In the genomic region with DNA sequence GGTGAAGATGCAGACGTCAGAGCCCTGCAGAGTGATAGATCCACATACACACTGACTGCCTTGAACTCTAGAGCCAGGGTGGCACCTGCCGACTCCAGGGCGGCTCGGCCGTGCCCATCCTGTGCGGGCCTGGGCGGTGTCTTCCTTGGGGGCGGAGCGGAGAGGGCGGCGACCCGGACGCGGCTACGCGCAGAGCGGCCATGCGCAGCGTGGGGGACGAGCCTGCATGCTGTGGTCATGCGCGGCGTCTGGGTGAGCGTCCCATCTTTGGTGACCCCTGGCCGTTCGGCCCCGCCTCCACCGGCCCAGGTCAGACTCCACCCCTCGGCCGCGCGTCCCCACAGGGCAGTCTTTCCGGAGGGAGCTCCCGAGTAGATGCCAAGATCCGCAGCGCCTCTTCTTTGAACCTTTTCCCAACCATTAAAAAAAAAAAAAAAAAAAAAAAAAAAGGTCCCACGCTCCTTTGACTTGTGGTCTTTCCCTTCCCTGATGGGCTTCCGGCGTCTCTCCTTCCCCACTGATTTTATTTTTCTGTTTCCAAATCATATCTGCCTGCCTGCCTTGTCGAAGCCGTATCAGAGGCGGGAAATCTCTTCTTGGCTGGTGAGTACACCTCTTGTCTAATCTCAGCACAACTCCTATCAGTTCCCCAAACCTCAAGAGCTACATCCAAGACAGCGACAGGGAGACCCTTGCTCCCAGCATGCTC, we compare ENCODE assay signal across 7 mouse cellular contexts. TPM values are rescaled to one million over a fixed set of nuclear protein-coding genes. Genes with fewer than 3 reads are reported as not detected.
DNase-seq lines count a peak whose midpoint lies in the region; ATAC-seq and TF ChIP-seq lines count a peak whose summit lies in the region.

A gene (plus strand): TSS at position 214 of the 709 bp plus-strand sequence.

- peaks cover 22% of the 10 kb centered on the region for H3K4me1 ChIP-seq in embryonic facial prominence, embryonic 13.5 days
- peaks cover 10% of the 10 kb centered on the region for H3K4me1 ChIP-seq in heart, adult 2 months (ENCODE audit: control insufficient read depth, insufficient read depth, low read length)
- peaks cover 27% of the 10 kb centered on the region for H3K4me1 ChIP-seq in limb, embryonic 12.5 days (replicated peaks)
- H3K4me1 ChIP-seq in midbrain, embryonic 14.5 days (ENCODE audit: control insufficient read depth, insufficient read depth, low read length) = peaks cover 6% of the 10 kb centered on the region; the same call in 1 of the 2 replicates

- no peaks in the 10 kb centered on the region for H3K27me3 ChIP-seq in embryonic facial prominence, embryonic 13.5 days
- no peaks in the 10 kb centered on the region for H3K27me3 ChIP-seq in heart, adult 2 months (ENCODE audit: control insufficient read depth, insufficient read depth, low read length)
- no peaks in the 10 kb centered on the region for H3K27me3 ChIP-seq in limb, embryonic 12.5 days
- no peaks in the 10 kb centered on the region for H3K27me3 ChIP-seq in midbrain, embryonic 14.5 days (ENCODE audit: control insufficient read depth, insufficient read depth, low read length)

- H3K4me3 ChIP-seq in embryonic facial prominence, embryonic 13.5 days = peak within 1 kb of the TSS; percentile 43
- peak within 1 kb of the TSS; percentile 58 for H3K4me3 ChIP-seq in heart, adult 2 months
- H3K4me3 ChIP-seq in limb, embryonic 12.5 days (replicated peaks) = peak within 1 kb of the TSS; percentile 44
- peak within 1 kb of the TSS; percentile 41 for H3K4me3 ChIP-seq in midbrain, embryonic 14.5 days (replicated peaks; ENCODE audit: low read depth, low read length)

- TF ChIP-seq POLR2A in heart, adult 2 months (IDR thresholded peaks at IDR 0.05; ENCODE audit: insufficient read depth, low read depth, low read length) = peak; percentile 83

- no peak; the same call in 1 of the 2 replicates for TF ChIP-seq CTCF in heart, adult 2 months (IDR thresholded peaks at IDR 0.05)

- H3K36me3 ChIP-seq in embryonic facial prominence, embryonic 13.5 days = peaks cover 51% of the 10 kb centered on the region
- H3K36me3 ChIP-seq in heart, adult 2 months (ENCODE audit: control insufficient read depth, insufficient read depth, low read length) = no peaks in the 10 kb centered on the region
- peaks cover 65% of the 10 kb centered on the region for H3K36me3 ChIP-seq in limb, embryonic 12.5 days
- H3K36me3 ChIP-seq in midbrain, embryonic 14.5 days (ENCODE audit: control insufficient read depth, insufficient read depth, low read length) = peaks cover 44% of the 10 kb centered on the region

- H3K9me3 ChIP-seq in embryonic facial prominence, embryonic 13.5 days = no peaks in the 10 kb centered on the region
- no peaks in the 10 kb centered on the region for H3K9me3 ChIP-seq in limb, embryonic 12.5 days
- no peaks in the 10 kb centered on the region for H3K9me3 ChIP-seq in midbrain, embryonic 14.5 days (ENCODE audit: control insufficient read depth, low read length)

- peak within 1 kb of the TSS; percentile 80 for H3K4me2 ChIP-seq in embryonic facial prominence, embryonic 13.5 days
- H3K4me2 ChIP-seq in limb, embryonic 12.5 days = peak within 1 kb of the TSS; percentile 89
- peak within 1 kb of the TSS; percentile 85 for H3K4me2 ChIP-seq in midbrain, embryonic 14.5 days (ENCODE audit: low read length)

- WGBS in embryonic facial prominence, embryonic 13.5 days = 1% methylated on average over 43 of the region's 43 CpGs
- WGBS in heart, adult 2 months = 0% methylated on average over 42 of the region's 43 CpGs
- WGBS in limb, embryonic 12.5 days = 2% methylated on average over 43 of the region's 43 CpGs
- 2% methylated on average over 43 of the region's 43 CpGs for WGBS in midbrain, embryonic 14.5 days

- no peak within 1 kb of the TSS for H3K27ac ChIP-seq in embryonic facial prominence, embryonic 13.5 days
- peak within 1 kb of the TSS; percentile 82 for H3K27ac ChIP-seq in heart, adult 2 months
- H3K27ac ChIP-seq in limb, embryonic 12.5 days = peak within 1 kb of the TSS; percentile 31; the same call in 1 of the 2 replicates
- H3K27ac ChIP-seq in midbrain, embryonic 14.5 days (replicated peaks; ENCODE audit: low read depth, low read length) = peak within 1 kb of the TSS; percentile 45; the same call in 1 of the 2 replicates

- no peaks in the 10 kb centered on the region for H3K79me2 ChIP-seq in heart, adult 2 months (replicated peaks; ENCODE audit: control insufficient read depth, insufficient read depth, low read length)

- H3K9ac ChIP-seq in embryonic facial prominence, embryonic 13.5 days = peak within 1 kb of the TSS; percentile 55
- H3K9ac ChIP-seq in heart, adult 2 months (ENCODE audit: low read depth, low read length) = peak within 1 kb of the TSS; percentile 65
- peak within 1 kb of the TSS; percentile 53 for H3K9ac ChIP-seq in limb, embryonic 12.5 days (replicated peaks)
- H3K9ac ChIP-seq in midbrain, embryonic 14.5 days (replicated peaks; ENCODE audit: low read length) = peak within 1 kb of the TSS; percentile 57

- intact Hi-C loops in heart, adult 2 months (cut with DNase I) = loop anchor here (1.0 kb wide), 1 partner anchor 21 kb away; no protein-coding TSS in a partner anchor

- TF ChIP-seq EP300 in heart, adult 2 months (IDR thresholded peaks at IDR 0.05; ENCODE audit: insufficient read depth, low read depth, low read length) = peak; percentile 51; the same call in 1 of the 2 replicates

- peak; percentile 73 for ATAC-seq in embryonic facial prominence, embryonic 13.5 days (ENCODE audit: insufficient number of reproducible peaks, insufficient read depth, low FRiP score, low TSS enrichment, low read depth)
- peak; percentile 77 for ATAC-seq in limb, embryonic 12.5 days (ENCODE audit: insufficient number of reproducible peaks, insufficient read depth, low FRiP score, low TSS enrichment, low read depth)
- peak; percentile 63 for ATAC-seq in midbrain, embryonic 14.5 days (ENCODE audit: low FRiP score, low TSS enrichment)

- peak; percentile 97 for DNase-seq in adrenal gland, adult 8-10 months
- DNase-seq in heart, adult 2 months = peak; percentile 96 to 98
- peak; percentile 97 to 98 for DNase-seq in kidney, adult 8-10 months
- peak; percentile 81 for DNase-seq in midbrain, embryonic 14.5 days
- DNase-seq in spleen, adult 12 weeks (ENCODE audit: low spot score) = peak; percentile 66

RNA-seq across cellular contexts. Expression of the gene that starts here (rescaled TPM):
- total RNA-seq in adrenal gland, adult 8-10 months (2022) = 100 to 1,000 TPM; 153 to 194 (median 169) TPM
- polyA plus RNA-seq in embryonic facial prominence, embryonic 13.5 days (2015; fragmentation: Nextera tagmentation; extraction: Ambion mirVana) = 12.5 and 13.4 TPM in 2 replicates
- 100 to 1,000 TPM; 130 to 137 TPM for total RNA-seq in heart, adult 2 months (2021)
- 82.7 and 106 TPM in 2 replicates for polyA plus RNA-seq in heart, adult 2 months (2012; rRNA removed)
- 10.0 and 11.3 TPM in 2 replicates for polyA plus RNA-seq in limb, embryonic 12.5 days (2016; fragmentation: Nextera tagmentation; extraction: Ambion mirVana)
- polyA plus RNA-seq in midbrain, embryonic 14.5 days (2014; fragmentation: Nextera tagmentation; extraction: Ambion mirVana) = 17.4 and 21.8 TPM in 2 replicates
